Mouse (Mus musculus): ENCODE measurements around the gene Smarcd3. TPM values are rescaled to one million over a fixed set of nuclear protein-coding genes. Genes with fewer than 3 reads are reported as not detected.

Smarcd3 gene
- total and polyA plus RNA-seq, 2 experiments from 2014 or later, result 33.9 to 79.2 TPM

GRCm38 (mm10) chr5:24645454-24645853 is 21.2 kb upstream of the Smarcd3 start:
- Histone ChIP-seq H3K9ac (replicated peaks; ENCODE audit: low read depth, low read length) (no peak overlapping the region), H3K27me3 (ENCODE audit: control insufficient read depth, insufficient read depth, low read length) (no peaks in the 10 kb centered on the region), H3K9me3 (replicated peaks; ENCODE audit: control insufficient read depth, low read length) (no peaks in the 10 kb centered on the region), H3K4me1 (ENCODE audit: control insufficient read depth, insufficient read depth) (no peaks in the 10 kb centered on the region), H3K27ac (ENCODE audit: low read depth) (no peak overlapping the region), H3K4me3 (ENCODE audit: low read depth, low read length) (no peak overlapping the region), H3K36me3 (replicated peaks; ENCODE audit: control insufficient read depth, insufficient read depth, low read length) (no peaks in the 10 kb centered on the region), H3K4me2 (ENCODE audit: low read depth, low read length) (no peak overlapping the region)
- WGBS, result 74% methylated on average over 1 of the region's 1 CpGs
- no peak for DNase-seq (ENCODE audit: low spot score)
- ATAC-seq (ENCODE audit: insufficient read depth, low read depth), result no peak
- TF ChIP-seq CTCF (IDR thresholded peaks at IDR 0.05; ENCODE audit: low read depth) (no peak), EP300 (IDR thresholded peaks at IDR 0.05; ENCODE audit: low read depth) (no peak)

- Histone ChIP-seq H3K27ac (ENCODE audit: low read depth) (no peak overlapping the region), H3K27me3 (ENCODE audit: control insufficient read depth, insufficient read depth, low read length) (no peaks in the 10 kb centered on the region), H3K36me3 (replicated peaks; ENCODE audit: control insufficient read depth, insufficient read depth, low read length) (no peaks in the 10 kb centered on the region), H3K9me3 (replicated peaks; ENCODE audit: control insufficient read depth, low read length) (no peaks in the 10 kb centered on the region), H3K4me1 (ENCODE audit: control insufficient read depth, insufficient read depth) (no peaks in the 10 kb centered on the region), H3K4me2 (ENCODE audit: low read depth, low read length) (no peak overlapping the region), H3K4me3 (ENCODE audit: low read depth, low read length) (no peak overlapping the region), H3K9ac (replicated peaks; ENCODE audit: low read depth, low read length) (no peak overlapping the region)
- WGBS, result 66% methylated on average over 6 of the region's 6 CpGs
- TF ChIP-seq EP300 (IDR thresholded peaks at IDR 0.05; ENCODE audit: low read depth), result no peak
- no peak for TF ChIP-seq CTCF (IDR thresholded peaks at IDR 0.05; ENCODE audit: low read depth)
- no peak for ATAC-seq (ENCODE audit: insufficient read depth, low read depth)
- DNase-seq (ENCODE audit: low spot score), result no peak
Measured at GRCm38 (mm10) chr5:24639081-24639480, 14.9 kb upstream of the Smarcd3 start.

GRCm38 (mm10) chr5:24638131-24638530 is 13.9 kb upstream of the Smarcd3 start:
- ATAC-seq (ENCODE audit: insufficient read depth, low read depth), result no peak
- TF ChIP-seq EP300 (IDR thresholded peaks at IDR 0.05; ENCODE audit: low read depth) (no peak), CTCF (IDR thresholded peaks at IDR 0.05; ENCODE audit: low read depth) (no peak)
- H3K36me3 ChIP-seq (replicated peaks; ENCODE audit: control insufficient read depth, insufficient read depth, low read length), result no peaks in the 10 kb centered on the region
- H3K4me2 ChIP-seq (ENCODE audit: low read depth, low read length), result no peak overlapping the region
- no peaks in the 10 kb centered on the region for H3K4me1 ChIP-seq (ENCODE audit: control insufficient read depth, insufficient read depth)
- H3K27me3 ChIP-seq (ENCODE audit: control insufficient read depth, insufficient read depth, low read length), result 0 out of 2 replicates have a peak, but pooled peaks cover 1% of the 10 kb centered on the region
- no peaks in the 10 kb centered on the region for H3K9me3 ChIP-seq (replicated peaks; ENCODE audit: control insufficient read depth, low read length)
- no peak for DNase-seq (ENCODE audit: low spot score)
- H3K9ac ChIP-seq (replicated peaks; ENCODE audit: low read depth, low read length), result no peak overlapping the region
- no peak overlapping the region for H3K27ac ChIP-seq (ENCODE audit: low read depth)
- 45% methylated on average over 6 of the region's 6 CpGs for WGBS
- no peak overlapping the region for H3K4me3 ChIP-seq (ENCODE audit: low read depth, low read length)

- no peak overlapping the region for H3K9ac ChIP-seq (replicated peaks; ENCODE audit: low read depth, low read length)
- H3K4me1 ChIP-seq (ENCODE audit: control insufficient read depth, insufficient read depth), result no peaks in the 10 kb centered on the region
- peak; percentile 36 for TF ChIP-seq CTCF (IDR thresholded peaks at IDR 0.05; ENCODE audit: low read depth)
- no peak for TF ChIP-seq EP300 (IDR thresholded peaks at IDR 0.05; ENCODE audit: low read depth)
- no peak overlapping the region for H3K27ac ChIP-seq (ENCODE audit: low read depth)
- no peak overlapping the region for H3K4me3 ChIP-seq (ENCODE audit: low read depth, low read length)
- WGBS, result 71% methylated on average over 4 of the region's 4 CpGs
- no peak for DNase-seq (ENCODE audit: low spot score)
- H3K36me3 ChIP-seq (replicated peaks; ENCODE audit: control insufficient read depth, insufficient read depth, low read length), result no peaks in the 10 kb centered on the region
- 0 out of 2 replicates have a peak, but pooled peaks cover 4% of the 10 kb centered on the region for H3K27me3 ChIP-seq (ENCODE audit: control insufficient read depth, insufficient read depth, low read length)
- no peaks in the 10 kb centered on the region for H3K9me3 ChIP-seq (replicated peaks; ENCODE audit: control insufficient read depth, low read length)
- H3K4me2 ChIP-seq (ENCODE audit: low read depth, low read length), result no peak overlapping the region
- no peak for ATAC-seq (ENCODE audit: insufficient read depth, low read depth)
Measured at GRCm38 (mm10) chr5:24636987-24637386, 12.8 kb upstream of the Smarcd3 start.

GRCm38 (mm10) chr5:24635526-24636141 is 11.4 kb upstream of the Smarcd3 start:
- 70% methylated on average over 6 of the region's 6 CpGs for WGBS
- ATAC-seq (ENCODE audit: insufficient read depth, low read depth), result no peak
- Histone ChIP-seq H3K27ac (ENCODE audit: low read depth) (no peak overlapping the region), H3K27me3 (ENCODE audit: control insufficient read depth, insufficient read depth, low read length) (0 out of 2 replicates have a peak, but pooled peaks cover 4% of the 10 kb centered on the region), H3K4me1 (ENCODE audit: control insufficient read depth, insufficient read depth) (no peaks in the 10 kb centered on the region), H3K9me3 (replicated peaks; ENCODE audit: control insufficient read depth, low read length) (no peaks in the 10 kb centered on the region), H3K9ac (replicated peaks; ENCODE audit: low read depth, low read length) (no peak overlapping the region), H3K4me3 (ENCODE audit: low read depth, low read length) (no peak overlapping the region), H3K4me2 (ENCODE audit: low read depth, low read length) (no peak overlapping the region), H3K36me3 (replicated peaks; ENCODE audit: control insufficient read depth, insufficient read depth, low read length) (no peaks in the 10 kb centered on the region)
- DNase-seq (ENCODE audit: low spot score), result no peak
- TF ChIP-seq CTCF (IDR thresholded peaks at IDR 0.05; ENCODE audit: low read depth) (no peak), EP300 (IDR thresholded peaks at IDR 0.05; ENCODE audit: low read depth) (no peak)

GRCm38 (mm10) chr5:24635093-24635492 is 10.9 kb upstream of the Smarcd3 start:
- ATAC-seq (ENCODE audit: insufficient read depth, low read depth), result no peak
- TF ChIP-seq EP300 (IDR thresholded peaks at IDR 0.05; ENCODE audit: low read depth) (no peak), CTCF (IDR thresholded peaks at IDR 0.05; ENCODE audit: low read depth) (no peak)
- 48% methylated on average over 1 of the region's 1 CpGs for WGBS
- no peak overlapping the region for H3K4me2 ChIP-seq (ENCODE audit: low read depth, low read length)
- no peak overlapping the region for H3K4me3 ChIP-seq (ENCODE audit: low read depth, low read length)
- H3K9me3 ChIP-seq (replicated peaks; ENCODE audit: control insufficient read depth, low read length), result no peaks in the 10 kb centered on the region
- H3K4me1 ChIP-seq (ENCODE audit: control insufficient read depth, insufficient read depth), result no peaks in the 10 kb centered on the region
- DNase-seq (ENCODE audit: low spot score), result no peak
- 0 out of 2 replicates have a peak, but pooled peaks cover 4% of the 10 kb centered on the region for H3K27me3 ChIP-seq (ENCODE audit: control insufficient read depth, insufficient read depth, low read length)
- no peak overlapping the region for H3K27ac ChIP-seq (ENCODE audit: low read depth)
- H3K9ac ChIP-seq (replicated peaks; ENCODE audit: low read depth, low read length), result no peak overlapping the region
- no peaks in the 10 kb centered on the region for H3K36me3 ChIP-seq (replicated peaks; ENCODE audit: control insufficient read depth, insufficient read depth, low read length)
